Mouse (Mus musculus) forebrain, embryonic 12.5 days (tissue): ENCODE data around the gene Gm49403. TPM values are rescaled to one million over a fixed set of nuclear protein-coding genes. Genes with fewer than 3 reads are reported as not detected.
A peak's percentile ranks its signal among the peaks of the same experiment; 100 is the strongest.
"Not testable (repeated sequence)": the region's sequence is repeated elsewhere in the genome, so short reads cannot be mapped to it uniquely, and the experiment has no call there.

Experiments used
- ATAC-seq: fragments of 200-750 bp; cut with Nextera tagmentation; 2 replicates; pipeline ENCODE4 v1.8.0; 2017; ENCODE audit warnings: moderate TSS enrichment; ENCODE audit not compliant: low FRiP score
- H3K27ac ChIP-seq: fragments of 300-500 bp; sonication (generic); 2 replicates; pipeline ENCODE4 v1.5.1; 2016; ENCODE audit warnings: mild to moderate bottlenecking
- H3K27me3 ChIP-seq: fragments of 300-500 bp; sonication (generic); 2 replicates; pipeline ENCODE4 v1.6.1; 2016; ENCODE audit warnings: mild to moderate bottlenecking
- H3K36me3 ChIP-seq: fragments of 300-500 bp; sonication (generic); replicated peaks from 2 replicates; pipeline ENCODE4 v1.6.1; 2016; ENCODE audit warnings: mild to moderate bottlenecking
- H3K4me1 ChIP-seq: fragments of 300-500 bp; sonication (generic); 2 replicates; pipeline ENCODE4 v1.6.1; 2016
- H3K4me2 ChIP-seq: fragments of 300-500 bp; sonication (generic); 2 replicates; pipeline ENCODE4 v1.6.1; 2016; ENCODE audit warnings: mild to moderate bottlenecking, moderate library complexity
- H3K4me3 ChIP-seq: fragments of 300-500 bp; sonication (generic); replicated peaks from 2 replicates; pipeline ENCODE4 v1.5.1; 2016; ENCODE audit warnings: mild to moderate bottlenecking
- H3K9ac ChIP-seq: fragments of 300-500 bp; sonication (generic); 2 replicates; pipeline ENCODE4 v1.6.1; 2016; ENCODE audit warnings: mild to moderate bottlenecking
- H3K9me3 ChIP-seq: fragments of 300-500 bp; sonication (generic); 2 replicates; pipeline ENCODE4 v1.6.1; 2016
- WGBS: fragments of 180-500 bp; shearing (Covaris S2); methylation state at CpG from one replicate; pipeline ENCODE4 v1.1.7; 2016; 5-methylcytosine and 5-hydroxymethylcytosine counted together
- polyA plus RNA-seq: library from polyadenylated mRNA; unstranded; fragments of >200 nt; fragmentation: Nextera tagmentation; extraction: Ambion mirVana; gene quantifications from 2 replicates; pipeline ENCODE4 v1.2.1, GENCODE M21; 2016

Gene Gm49403
- polyA plus RNA-seq, 1 experiment from 2014 or later = not detected

- no peaks in the 10 kb centered on the region for H3K4me1 ChIP-seq
- H3K27me3 ChIP-seq = peaks cover 4% of the 10 kb centered on the region; the same call in 1 of the 2 replicates
- no peak overlapping the region for H3K4me3 ChIP-seq
- no peaks in the 10 kb centered on the region for H3K9me3 ChIP-seq
- ATAC-seq = no peak
- no peak overlapping the region for H3K9ac ChIP-seq
- 55% methylated on average over 7 of the region's 7 CpGs for WGBS
- H3K36me3 ChIP-seq = peaks cover 23% of the 10 kb centered on the region
- H3K27ac ChIP-seq = no peak overlapping the region
- no peak overlapping the region for H3K4me2 ChIP-seq
Observed at GRCm38 (mm10) chr19:8851639-8852038, 32.1 kb upstream of the Gm49403 start.

- ATAC-seq = no peak
- Histone ChIP-seq H3K4me1 (no peaks in the 10 kb centered on the region), H3K4me3 (no peak overlapping the region), H3K27me3 (peaks cover 4% of the 10 kb centered on the region; the same call in 1 of the 2 replicates), H3K9me3 (no peaks in the 10 kb centered on the region), H3K36me3 (peaks cover 15% of the 10 kb centered on the region), H3K27ac (no peak overlapping the region), H3K4me2 (no peak overlapping the region), H3K9ac (no peak overlapping the region)
- 66% methylated on average over 10 of the region's 10 CpGs for WGBS
Observed at GRCm38 (mm10) chr19:8852236-8852928, 31.3 kb upstream of the Gm49403 start.

- no peak overlapping the region for H3K27ac ChIP-seq
- ATAC-seq = no peak
- WGBS = 95% methylated on average over 3 of the region's 3 CpGs
Observed at GRCm38 (mm10) chr19:8853117-8853516, 30.6 kb upstream of the Gm49403 start.

GRCm38 (mm10) chr19:8857689-8858088 lies 26.0 kb upstream of the Gm49403 start:
- no peak overlapping the region for H3K4me3 ChIP-seq
- H3K27ac ChIP-seq = no peak overlapping the region
- H3K27me3 ChIP-seq = no peaks in the 10 kb centered on the region
- H3K9ac ChIP-seq = no peak overlapping the region
- no peaks in the 10 kb centered on the region for H3K4me1 ChIP-seq
- no peak for ATAC-seq
- 50% methylated on average over 4 of the region's 4 CpGs for WGBS
- H3K9me3 ChIP-seq = no peaks in the 10 kb centered on the region
- no peak overlapping the region for H3K4me2 ChIP-seq
- no peaks in the 10 kb centered on the region for H3K36me3 ChIP-seq

More at GRCm38 (mm10) chr19:8853117-8853516, 30.6 kb upstream of the Gm49403 start:
- Histone ChIP-seq H3K36me3 (peaks cover 9% of the 10 kb centered on the region), H3K9ac (no peak overlapping the region), H3K4me2 (no peak overlapping the region), H3K9me3 (no peaks in the 10 kb centered on the region), H3K27me3 (peaks cover 4% of the 10 kb centered on the region; the same call in 1 of the 2 replicates), H3K4me3 (no peak overlapping the region), H3K4me1 (no peaks in the 10 kb centered on the region)

GRCm38 (mm10) chr19:8859018-8859417 lies 24.7 kb upstream of the Gm49403 start:
- ATAC-seq = no peak
- Histone ChIP-seq H3K36me3 (no peaks in the 10 kb centered on the region), H3K4me3 (no peak overlapping the region), H3K9ac (no peak overlapping the region), H3K27ac (no peak overlapping the region), H3K9me3 (no peaks in the 10 kb centered on the region), H3K4me1 (no peaks in the 10 kb centered on the region), H3K4me2 (no peak overlapping the region), H3K27me3 (no peaks in the 10 kb centered on the region)
- WGBS = 18% methylated on average over 1 of the region's 1 CpGs

GRCm38 (mm10) chr19:8864265-8864664 lies 19.5 kb upstream of the Gm49403 start:
- H3K4me2 ChIP-seq = no peak overlapping the region
- no peak overlapping the region for H3K27ac ChIP-seq
- ATAC-seq = no peak
- H3K9ac ChIP-seq = no peak overlapping the region
- H3K27me3 ChIP-seq = no peaks in the 10 kb centered on the region
- no peaks in the 10 kb centered on the region for H3K4me1 ChIP-seq
- 85% methylated on average over 6 of the region's 6 CpGs for WGBS
- H3K4me3 ChIP-seq = no peak overlapping the region
- no peaks in the 10 kb centered on the region for H3K36me3 ChIP-seq
- H3K9me3 ChIP-seq = no peaks in the 10 kb centered on the region

GRCm38 (mm10) chr19:8870381-8870780 lies 13.3 kb upstream of the Gm49403 start:
- H3K27ac ChIP-seq, H3K27me3 ChIP-seq, H3K4me3 ChIP-seq, ATAC-seq, H3K9ac ChIP-seq, H3K9me3 ChIP-seq: not testable (repeated sequence)
- 58% methylated on average over 3 of the region's 3 CpGs for WGBS
- Histone ChIP-seq H3K36me3 (peaks cover 24% of the 10 kb centered on the region), H3K4me2 (peak overlapping the region; percentile 95; the same call in 1 of the 2 replicates), H3K4me1 (peaks cover 10% of the 10 kb centered on the region)

- H3K4me2 ChIP-seq = peak overlapping the region; percentile 95
- ATAC-seq = peak; percentile 47
- peak overlapping the region; percentile 97 for H3K4me3 ChIP-seq
- WGBS = 59% methylated on average over 9 of the region's 9 CpGs
- H3K27me3 ChIP-seq = no peaks in the 10 kb centered on the region
- H3K36me3 ChIP-seq = peaks cover 28% of the 10 kb centered on the region
- H3K4me1 ChIP-seq = peaks cover 10% of the 10 kb centered on the region
- no peaks in the 10 kb centered on the region for H3K9me3 ChIP-seq
- peak overlapping the region; percentile 57 for H3K27ac ChIP-seq
- peak overlapping the region; percentile 97 for H3K9ac ChIP-seq
Observed at GRCm38 (mm10) chr19:8870838-8871237, 12.9 kb upstream of the Gm49403 start.

- Histone ChIP-seq H3K27me3 (no peaks in the 10 kb centered on the region), H3K9ac (peak within 1 kb of the TSS; percentile 97), H3K9me3 (no peaks in the 10 kb centered on the region), H3K4me2 (peak within 1 kb of the TSS; percentile 95), H3K27ac (peak within 1 kb of the TSS; percentile 78), H3K36me3 (peaks cover 35% of the 10 kb centered on the region), H3K4me1 (peaks cover 10% of the 10 kb centered on the region), H3K4me3 (peak within 1 kb of the TSS; percentile 97)
- WGBS = 1% methylated on average over 59 of the region's 59 CpGs
- peak; percentile 99 for ATAC-seq
Observed at GRCm38 (mm10) chr19:8871267-8872186, 12.2 kb upstream of the Gm49403 start, which contains the start of gene Ubxn1. Ubxn1 (plus strand) TSS chr19:8871496.

- 85% methylated on average over 10 of the region's 10 CpGs for WGBS
- H3K27ac ChIP-seq = no peak overlapping the region
- peak overlapping the region; percentile 97 for H3K9ac ChIP-seq
- peak overlapping the region; percentile 97 for H3K4me3 ChIP-seq
- H3K4me2 ChIP-seq = peak overlapping the region; percentile 95
- H3K9me3 ChIP-seq = no peaks in the 10 kb centered on the region
- H3K36me3 ChIP-seq = peaks cover 42% of the 10 kb centered on the region
- peaks cover 10% of the 10 kb centered on the region for H3K4me1 ChIP-seq
- no peak for ATAC-seq
- no peaks in the 10 kb centered on the region for H3K27me3 ChIP-seq
Observed at GRCm38 (mm10) chr19:8872266-8872840, 11.4 kb upstream of the Gm49403 start.

- Histone ChIP-seq H3K36me3 (peaks cover 42% of the 10 kb centered on the region), H3K9me3 (no peaks in the 10 kb centered on the region), H3K4me2 (no peak overlapping the region), H3K4me3 (no peak overlapping the region), H3K27me3 (no peaks in the 10 kb centered on the region), H3K9ac (no peak overlapping the region), H3K27ac (no peak overlapping the region), H3K4me1 (peaks cover 17% of the 10 kb centered on the region)
- 93% methylated on average over 7 of the region's 7 CpGs for WGBS
- ATAC-seq = no peak
Observed at GRCm38 (mm10) chr19:8875031-8875430, 8.7 kb upstream of the Gm49403 start.
